Mouse (Mus musculus) heart, embryonic 16.5 days (tissue): ENCODE results near the gene Senp5. TPM values are rescaled to one million over a fixed set of nuclear protein-coding genes. Genes with fewer than 3 reads are reported as not detected.

Experiments
- ATAC-seq: fragments of 200-750 bp; cut with Nextera tagmentation; replicated peaks from 2 replicates; pipeline ENCODE4 v1.8.0; 2017; ENCODE audit warnings: moderate number of reproducible peaks; ENCODE audit not compliant: insufficient read depth, low FRiP score; ENCODE audit errors: extremely low read depth
- H3K27ac ChIP-seq: fragments of 300-500 bp; sonication (generic); 2 replicates; pipeline ENCODE4 v1.5.1; 2014; ENCODE audit warnings: mild to moderate bottlenecking, low read length, control low read depth, moderate library complexity
- H3K27me3 ChIP-seq: fragments of 300-500 bp; sonication (generic); 2 replicates; pipeline ENCODE4 v1.6.1; 2014; ENCODE audit warnings: low read length, mixed read lengths; ENCODE audit not compliant: control insufficient read depth, insufficient read depth
- H3K36me3 ChIP-seq: fragments of 300-500 bp; sonication (generic); 2 replicates; pipeline ENCODE4 v1.6.1; 2014; ENCODE audit not compliant: control insufficient read depth, insufficient read depth
- H3K4me1 ChIP-seq: fragments of 300-500 bp; sonication (generic); 2 replicates; pipeline ENCODE4 v1.6.1; 2014; ENCODE audit warnings: low read length, mixed read lengths; ENCODE audit not compliant: control insufficient read depth, insufficient read depth
- H3K4me2 ChIP-seq: fragments of 300-500 bp; sonication (generic); 2 replicates; pipeline ENCODE4 v1.6.1; 2014; ENCODE audit warnings: low read depth, mild to moderate bottlenecking, control low read depth, low read length
- H3K4me3 ChIP-seq: fragments of 300-500 bp; sonication (generic); 2 replicates; pipeline ENCODE4 v1.5.1; 2014; ENCODE audit warnings: mild to moderate bottlenecking, control low read depth, low read length
- H3K9ac ChIP-seq: fragments of 300-500 bp; sonication (generic); 2 replicates; pipeline ENCODE4 v1.6.1; 2014; ENCODE audit warnings: low read length, control low read depth
- H3K9me3 ChIP-seq: fragments of 300-500 bp; sonication (generic); replicated peaks from 2 replicates; pipeline ENCODE4 v1.6.1; 2016; ENCODE audit warnings: low read length; ENCODE audit not compliant: control insufficient read depth
- WGBS: fragments of 180-500 bp; shearing (Covaris S2); extraction: QIAGEN DNeasy Blood & Tissue Kit; methylation state at CpG from one replicate; pipeline ENCODE4 v1.1.7; 2014; 5-methylcytosine and 5-hydroxymethylcytosine counted together
- microRNA-seq: library from miRNA; unstranded; fragments of <30 nt; microRNA quantifications from one replicate; pipeline ENCODE4, GENCODE M21; 2017
- polyA plus RNA-seq: library from polyadenylated mRNA; unstranded; fragments of >200 nt; fragmentation: Nextera tagmentation; extraction: Ambion mirVana; gene quantifications from 2 replicates; pipeline ENCODE4 v1.2.1, GENCODE M21; 2015

Senp5 gene
- polyA plus RNA-seq, 1 experiment from 2014 or later = 10.0 TPM

- Histone ChIP-seq H3K4me1 (peaks cover 3% of the 10 kb centered on the region; the same call in 1 of the 2 replicates), H3K27ac (no peak overlapping the region), H3K27me3 (no peaks in the 10 kb centered on the region), H3K9me3 (0 out of 2 replicates have a peak, but pooled peaks cover 2% of the 10 kb centered on the region), H3K36me3 (no peaks in the 10 kb centered on the region), H3K9ac (no peak overlapping the region), H3K4me2 (no peak overlapping the region), H3K4me3 (no peak overlapping the region)
- WGBS = 82% methylated on average over 6 of the region's 6 CpGs
- no peak for ATAC-seq
These were observed 78.7 kb downstream of the Senp5 start for GRCm38 (mm10) chr16:31924368-31924767.

GRCm38 (mm10) chr16:31918248-31918724, 84.8 kb downstream of the Senp5 start:
- H3K36me3 ChIP-seq = no peaks in the 10 kb centered on the region
- H3K27ac ChIP-seq = no peak overlapping the region
- WGBS = 3% methylated on average over 14 of the region's 14 CpGs

GRCm38 (mm10) chr16:31917776-31918175, 85.3 kb downstream of the Senp5 start:
- ATAC-seq = no peak
- Histone ChIP-seq H3K9me3 (0 out of 2 replicates have a peak, but pooled peaks cover 2% of the 10 kb centered on the region), H3K9ac (no peak overlapping the region), H3K4me3 (no peak overlapping the region), H3K36me3 (no peaks in the 10 kb centered on the region), H3K27ac (no peak overlapping the region), H3K27me3 (no peaks in the 10 kb centered on the region; the same call in none of the 2 replicates), H3K4me1 (0 out of 2 replicates have a peak, but pooled peaks cover 2% of the 10 kb centered on the region), H3K4me2 (no peak overlapping the region)
- WGBS = 66% methylated on average over 11 of the region's 11 CpGs

More at GRCm38 (mm10) chr16:31918248-31918724, 84.8 kb downstream of the Senp5 start:
- H3K9me3 ChIP-seq = 0 out of 2 replicates have a peak, but pooled peaks cover 2% of the 10 kb centered on the region
- H3K9ac ChIP-seq = 0 out of 2 replicates have a peak overlapping the region, but pooled peaks have one; percentile 38
- no peaks in the 10 kb centered on the region; the same call in none of the 2 replicates for H3K27me3 ChIP-seq
- 0 out of 2 replicates have a peak, but pooled peaks cover 2% of the 10 kb centered on the region for H3K4me1 ChIP-seq
- ATAC-seq = no peak
- H3K4me2 ChIP-seq = peak overlapping the region; percentile 59
- H3K4me3 ChIP-seq = peak overlapping the region; percentile 37

- no peak for ATAC-seq
- WGBS = 49% methylated on average over 10 of the region's 10 CpGs
- Histone ChIP-seq H3K4me3 (no peak overlapping the region), H3K4me1 (peaks cover 14% of the 10 kb centered on the region), H3K4me2 (no peak overlapping the region), H3K36me3 (no peaks in the 10 kb centered on the region), H3K9ac (no peak overlapping the region), H3K27me3 (no peaks in the 10 kb centered on the region), H3K27ac (no peak overlapping the region), H3K9me3 (no peaks in the 10 kb centered on the region)
These were observed 92.7 kb downstream of the Senp5 start for GRCm38 (mm10) chr16:31910281-31910847.

Small RNA genes lying within 50 kb of the gene (microRNA-seq; reads per million reads assigned to microRNA genes)
- not detected for gene Gm26269

Other genes with a start within 250 kb of the Senp5 start
- gene Meltf, start 124.5 kb downstream of the Senp5 start, polyA plus RNA-seq = 0.05 and 0.16 TPM in 2 replicates
- 0.71 and 1.4 TPM in 2 replicates for gene Pigz, start 69.4 kb downstream of the Senp5 start, polyA plus RNA-seq
- 121 and 127 TPM in 2 replicates for gene 0610012G03Rik, start 54.8 kb downstream of the Senp5 start, polyA plus RNA-seq
- 64.4 and 64.5 TPM in 2 replicates for gene Ncbp2, start 54.8 kb downstream of the Senp5 start, polyA plus RNA-seq
- 23.9 and 26.5 TPM in 2 replicates for gene Pak2, start 76.1 kb upstream of the Senp5 start, polyA plus RNA-seq
- 63.6 and 73.0 TPM in 2 replicates for gene Pigx, start 96.5 kb upstream of the Senp5 start, polyA plus RNA-seq
- 21.7 and 26.3 TPM in 2 replicates for gene Cep19, start 96.5 kb upstream of the Senp5 start, polyA plus RNA-seq
- gene Nrros, start 162.3 kb upstream of the Senp5 start, polyA plus RNA-seq = 18.1 and 20.5 TPM in 2 replicates
- gene Bex6, start 176.5 kb upstream of the Senp5 start, polyA plus RNA-seq = 0.47 and 1.1 TPM in 2 replicates
- gene Fbxo45, start 243.9 kb upstream of the Senp5 start, polyA plus RNA-seq = 3.7 and 5.1 TPM in 2 replicates
- 11.6 and 11.9 TPM in 2 replicates for gene Wdr53, start 243.9 kb upstream of the Senp5 start, polyA plus RNA-seq